Mouse (Mus musculus) small intestine, adult 2 months (tissue): ENCODE data around the gene Gm30302.

ENCODE experiments used
- CTCF ChIP-seq: fragments of 200-500 bp; IDR thresholded peaks from 2 replicates; pipeline ENCODE4 v1.5.1; 2012; ENCODE audit warnings: low read depth, mild to moderate bottlenecking, control low read depth, inconsistent platforms, low read length, moderate library complexity, mixed read lengths; ENCODE audit not compliant: insufficient replicate concordance, insufficient read length; ENCODE audit errors: extremely low read depth
- POLR2A ChIP-seq: fragments of 200-500 bp; IDR thresholded peaks from 2 replicates; pipeline ENCODE4 v1.6.1; 2012; ENCODE audit warnings: low read depth, mild to moderate bottlenecking, control low read depth, inconsistent platforms, low read length, moderate library complexity

DNA sequence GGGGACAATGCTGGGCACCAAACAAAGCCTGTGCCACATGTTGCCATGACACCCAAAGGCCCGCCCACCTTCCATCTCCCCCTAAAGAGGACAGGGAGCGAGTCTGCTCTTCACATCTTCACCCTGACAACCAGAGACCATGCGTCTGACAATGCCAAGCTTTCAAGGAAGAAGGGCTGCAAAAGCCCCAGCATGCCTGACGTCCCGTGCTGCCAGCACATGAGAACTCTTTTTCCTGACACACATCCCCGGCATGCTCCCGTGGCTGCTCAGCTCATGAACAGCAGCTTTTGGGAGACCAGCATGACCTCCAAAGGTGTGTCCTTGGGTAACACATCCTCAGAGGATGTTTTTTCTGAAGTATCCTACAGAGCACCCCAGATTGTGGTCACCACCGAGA, 33.5 kb downstream of the Gm30302 start:
- TF ChIP-seq POLR2A (no peak), CTCF (no peak)
